Mouse (Mus musculus) cerebellum, postnatal 4 days (tissue): ENCODE results near the gene Mreg.

Experiments
- DNase-seq, 2 experiments: peaks; one replicate each; pipeline ENCODE4 v3.0.0; 2022; ENCODE audit warnings: low spot score in 2 of 2, mixed read lengths in 1 of 2

Gene Mreg

DNA sequence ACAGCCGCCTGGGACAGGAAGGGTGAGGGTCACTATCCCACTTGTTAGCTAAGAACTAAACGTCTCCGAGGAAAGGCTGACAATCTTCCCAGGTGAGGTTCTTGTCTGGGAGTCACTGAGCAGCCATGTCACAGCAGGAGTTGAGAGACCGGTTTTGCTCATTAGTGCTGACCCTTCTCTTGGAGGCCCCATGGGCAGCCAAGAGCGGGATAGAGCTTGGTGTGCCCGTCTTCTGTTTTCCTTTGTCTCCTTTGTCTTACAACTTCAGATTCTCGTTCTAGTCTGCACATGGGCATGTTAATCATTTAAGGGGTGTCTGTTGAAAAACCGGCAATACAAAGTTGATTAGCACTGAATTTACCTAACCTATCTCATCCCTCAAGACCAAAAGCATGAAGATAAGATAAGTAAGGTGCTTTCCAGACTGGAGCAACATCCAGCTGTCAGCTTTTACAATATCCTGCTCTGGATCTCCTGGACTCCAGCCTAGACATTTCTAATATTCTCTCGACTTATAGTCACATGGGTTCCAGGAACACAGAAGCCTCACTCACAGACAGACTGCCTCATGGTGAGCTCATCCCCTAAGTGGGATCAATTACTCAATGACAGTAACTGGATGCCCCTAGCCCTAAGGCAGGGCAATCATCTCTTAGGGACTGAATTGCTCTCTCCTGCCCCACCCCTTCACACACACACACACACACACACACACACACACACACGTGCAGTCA lies 15.3 kb downstream of the Mreg start:
- no peak for DNase-seq

DNA sequence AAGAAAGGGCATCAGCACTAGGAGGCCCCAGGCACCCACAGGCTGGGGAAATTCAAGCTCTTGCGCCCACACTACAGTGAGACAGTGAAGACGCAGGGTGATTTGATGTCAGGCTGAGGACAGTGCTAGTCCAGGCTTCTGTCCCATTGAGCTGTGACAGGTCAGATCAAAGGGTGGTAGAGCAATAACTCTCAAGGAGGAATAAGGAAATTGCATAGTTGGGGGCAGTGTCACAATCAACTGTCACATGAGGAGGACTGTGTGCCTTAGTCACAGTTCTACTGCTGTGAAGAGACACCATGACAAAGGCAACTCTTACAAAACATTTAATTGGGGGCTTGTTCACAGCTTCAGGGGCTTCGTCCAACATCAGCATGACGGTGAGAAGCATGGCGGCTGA lies 16.0 kb downstream of the Mreg start:
- DNase-seq, result no peak

DNA sequence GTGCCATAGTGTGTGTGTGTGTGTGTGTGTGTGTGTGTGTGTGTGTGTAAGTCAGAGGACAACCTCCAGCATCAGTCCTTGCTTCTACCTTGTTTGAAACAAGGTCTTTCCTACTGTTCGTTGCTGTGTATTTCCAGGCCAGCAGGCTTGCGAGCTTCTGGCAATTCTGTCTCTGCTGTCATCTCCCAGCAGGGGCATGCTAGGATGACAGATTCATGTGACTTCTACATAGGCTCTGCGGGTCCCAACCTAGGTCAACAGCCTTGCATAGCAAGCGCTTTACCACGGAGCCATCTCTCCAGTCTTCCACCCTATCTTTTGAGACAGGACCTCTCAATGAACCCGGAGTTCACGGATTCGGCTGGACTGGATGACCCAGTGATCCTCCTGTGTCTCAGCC lies 20.7 kb downstream of the Mreg start:
- no peak for DNase-seq

DNA sequence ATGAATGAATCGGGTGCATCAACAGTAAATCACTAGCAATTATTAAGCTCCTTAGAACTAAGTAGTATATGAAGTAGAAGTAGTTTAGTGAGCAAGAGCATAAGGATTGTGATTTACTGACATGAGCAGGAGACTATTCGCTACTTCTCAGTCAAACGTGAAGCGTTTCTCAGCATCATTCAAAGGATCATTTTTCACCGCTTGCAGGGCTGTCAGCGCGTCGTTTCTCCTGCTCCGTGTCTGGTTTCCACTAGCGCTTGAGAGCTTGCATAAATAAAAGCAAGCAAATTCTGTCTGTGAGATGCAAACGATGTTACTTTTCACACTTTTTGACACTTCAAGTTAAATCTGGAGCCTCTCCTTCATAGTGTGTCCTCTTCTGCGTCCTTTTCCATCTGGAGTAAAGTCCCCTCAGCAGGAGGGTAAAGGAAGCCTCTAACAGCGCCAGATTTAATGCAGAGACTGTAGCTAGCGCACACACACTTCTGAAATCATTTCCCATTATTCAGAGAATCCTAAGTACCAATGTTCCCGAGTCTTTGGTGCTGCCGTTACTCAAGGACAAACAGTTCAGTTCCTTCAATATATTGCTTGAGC lies 23.9 kb downstream of the Mreg start:
- no peak for DNase-seq

DNA sequence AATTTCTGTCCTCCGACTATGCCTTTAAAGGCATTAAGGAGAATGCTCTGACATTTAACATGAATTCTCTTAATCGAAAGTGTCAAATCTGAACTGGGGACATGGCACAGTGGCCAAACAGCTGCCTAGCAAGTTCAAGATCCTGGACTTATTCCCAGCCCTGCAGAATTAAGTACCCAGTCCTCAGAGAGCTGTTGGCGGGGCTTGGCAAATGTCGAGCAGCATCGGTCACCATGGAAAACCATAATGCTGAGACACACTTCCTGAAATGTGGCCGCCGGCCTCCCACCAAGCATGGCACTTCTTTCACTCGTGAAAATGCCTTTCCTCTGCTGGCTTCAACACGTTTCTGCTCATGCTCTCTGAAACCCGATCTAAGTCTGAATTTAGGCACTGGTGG lies 24.6 kb downstream of the Mreg start:
- peak in 1 of 2 experiments; percentile 32 for DNase-seq

DNA sequence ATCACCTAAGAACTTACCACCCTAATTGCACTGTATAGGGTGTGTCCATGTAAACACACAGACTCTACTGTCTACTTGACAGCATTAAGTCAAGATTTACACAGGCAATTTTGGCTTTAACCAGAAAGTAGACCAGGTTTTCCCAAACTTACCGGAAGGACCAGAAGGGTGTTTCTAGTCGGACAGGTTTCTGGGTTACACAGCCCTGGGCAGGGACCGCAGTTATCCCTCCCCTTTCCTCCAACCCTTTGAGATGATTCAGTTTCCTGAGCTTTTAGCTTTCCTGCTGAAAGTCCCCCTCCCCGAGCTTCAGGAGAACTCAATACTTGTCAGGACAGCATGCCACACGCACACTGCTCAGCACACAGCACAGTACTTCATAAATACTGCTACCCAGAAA lies 26.0 kb downstream of the Mreg start:
- DNase-seq, result no peak

DNA sequence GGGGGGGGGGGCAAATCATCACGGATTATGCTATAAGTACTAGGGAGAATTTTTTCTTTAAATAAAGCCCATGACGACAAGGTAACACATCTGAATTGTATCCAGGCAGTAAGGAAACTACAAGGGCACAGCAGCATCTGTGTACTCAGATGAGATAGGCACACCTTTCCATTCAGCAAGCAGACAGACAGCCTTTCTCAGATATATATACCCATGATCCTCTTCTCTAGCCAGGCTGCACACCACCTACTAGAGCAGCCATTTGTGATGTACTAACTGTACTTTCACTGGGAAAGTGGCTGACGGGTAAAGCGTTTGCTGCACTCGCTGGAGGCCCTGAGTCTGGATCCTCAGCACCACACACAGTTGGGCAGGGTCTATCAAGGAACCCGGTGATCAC lies 28.6 kb downstream of the Mreg start:
- no peak for DNase-seq

DNA sequence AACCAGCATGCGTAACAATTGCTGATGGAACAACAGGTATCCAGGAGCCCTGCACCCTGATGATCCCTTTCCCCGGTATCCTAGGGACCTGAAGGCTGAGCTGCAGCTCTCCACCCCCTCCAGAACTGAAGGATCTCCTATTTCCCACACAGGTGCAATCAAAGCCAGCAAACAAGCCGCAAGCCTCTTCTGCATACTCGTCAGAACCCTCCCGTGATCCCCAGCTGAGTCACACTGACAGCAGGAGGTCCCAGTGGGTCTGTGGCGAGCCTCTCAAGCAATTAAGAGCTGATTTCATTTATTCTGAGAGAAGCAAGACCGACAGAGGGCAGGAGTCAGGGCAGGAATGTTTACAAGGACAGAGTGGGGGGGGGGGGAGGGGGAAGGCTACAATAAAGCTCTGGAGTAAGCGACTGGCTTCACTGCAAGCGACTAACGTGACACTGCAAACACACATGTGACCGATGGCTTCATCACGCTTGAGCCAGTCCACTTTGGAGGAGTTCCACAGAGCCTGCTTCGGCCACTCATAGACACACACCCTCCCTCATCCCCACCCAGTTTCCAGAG lies 29.1 kb downstream of the Mreg start:
- no peak for DNase-seq

DNA sequence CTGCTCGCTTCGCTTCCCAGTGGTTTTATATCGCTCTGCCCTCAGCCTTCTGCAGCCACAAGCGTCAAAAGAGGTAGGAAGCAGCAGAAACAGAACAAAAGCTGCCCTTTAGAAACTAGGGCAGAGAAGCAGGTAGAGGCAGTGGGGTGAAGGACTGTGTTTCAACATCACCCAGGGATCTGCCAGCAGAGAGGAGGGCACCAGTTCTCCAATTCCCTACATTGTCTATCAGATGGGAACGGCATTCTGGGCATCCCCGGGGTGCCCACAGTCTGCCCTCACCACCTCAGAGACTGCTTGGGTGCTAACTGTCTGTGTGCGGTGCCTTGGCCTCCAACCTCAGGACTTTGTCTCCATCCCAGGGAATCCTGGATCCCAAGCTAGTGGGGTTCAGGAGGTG lies 32.2 kb downstream of the Mreg start:
- no peak for DNase-seq

DNA sequence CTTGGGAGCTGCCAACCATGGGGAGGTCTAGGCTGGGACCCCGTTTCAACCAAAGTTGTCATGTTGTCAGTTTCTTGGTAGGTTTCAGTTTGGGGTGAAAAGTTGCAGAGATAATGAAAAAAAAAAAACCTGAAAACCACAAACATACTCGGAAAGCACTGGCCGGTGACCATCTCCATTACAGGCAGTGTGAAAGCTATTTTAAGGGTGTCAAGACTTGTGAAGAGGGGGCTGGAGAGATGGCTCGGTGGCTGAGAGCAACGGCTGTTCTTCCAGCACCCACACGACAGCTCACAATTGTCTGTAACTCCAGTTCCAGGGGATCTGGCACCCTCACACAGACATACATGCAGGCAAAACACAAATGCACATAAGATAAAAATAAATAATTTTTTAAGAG lies 35.9 kb downstream of the Mreg start:
- no peak for DNase-seq

DNA sequence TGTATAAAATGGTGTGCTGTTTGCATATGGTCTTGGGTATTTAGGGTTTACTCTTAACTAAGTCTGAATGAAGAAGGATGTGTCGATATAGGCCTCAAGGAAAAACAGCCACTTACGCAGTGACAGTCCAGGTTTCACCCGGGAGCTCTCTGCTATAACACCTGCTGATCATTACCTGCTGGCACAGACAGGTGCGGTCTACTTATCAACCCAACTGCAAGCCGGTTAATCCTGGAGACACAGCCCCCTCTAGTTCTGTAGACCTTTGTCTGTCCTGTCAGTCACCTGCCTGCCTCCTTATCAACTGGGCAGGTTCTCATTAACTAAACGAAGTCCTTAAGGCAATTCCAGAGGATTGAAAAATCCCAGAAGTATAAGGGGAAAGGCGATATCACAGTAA lies 37.9 kb downstream of the Mreg start:
- DNase-seq, result no peak

DNA sequence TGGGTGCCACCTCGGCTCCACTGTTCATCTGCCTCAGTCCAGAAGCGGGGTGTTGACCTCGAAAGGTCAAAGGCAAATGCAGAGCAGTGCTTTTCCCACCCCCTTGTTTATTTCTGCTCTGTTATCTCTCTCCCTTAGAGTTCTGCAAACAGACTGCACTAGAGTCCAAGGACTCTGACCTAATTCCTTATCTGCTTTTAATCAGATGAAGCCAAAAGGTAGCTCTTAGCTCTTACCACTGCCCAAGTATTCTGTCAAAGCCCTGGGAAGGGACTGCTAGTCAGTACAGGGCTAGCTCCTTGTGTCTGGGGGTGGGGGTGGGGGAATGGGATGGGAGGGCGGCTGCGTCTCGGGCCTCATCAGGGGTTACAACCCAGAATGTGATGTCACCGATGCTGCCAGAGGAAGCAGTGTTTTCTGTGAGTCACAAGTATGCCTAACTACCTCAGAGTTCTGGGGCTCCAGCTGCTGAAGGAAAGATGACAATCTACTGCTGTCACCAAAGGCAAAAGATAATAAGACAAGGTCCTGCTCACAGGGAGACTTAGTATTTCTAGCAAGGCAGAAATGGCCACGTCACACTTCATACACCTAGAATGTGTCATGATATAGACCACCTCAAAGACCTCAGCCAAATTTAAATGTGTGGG lies 38.6 kb downstream of the Mreg start:
- no peak for DNase-seq

DNA sequence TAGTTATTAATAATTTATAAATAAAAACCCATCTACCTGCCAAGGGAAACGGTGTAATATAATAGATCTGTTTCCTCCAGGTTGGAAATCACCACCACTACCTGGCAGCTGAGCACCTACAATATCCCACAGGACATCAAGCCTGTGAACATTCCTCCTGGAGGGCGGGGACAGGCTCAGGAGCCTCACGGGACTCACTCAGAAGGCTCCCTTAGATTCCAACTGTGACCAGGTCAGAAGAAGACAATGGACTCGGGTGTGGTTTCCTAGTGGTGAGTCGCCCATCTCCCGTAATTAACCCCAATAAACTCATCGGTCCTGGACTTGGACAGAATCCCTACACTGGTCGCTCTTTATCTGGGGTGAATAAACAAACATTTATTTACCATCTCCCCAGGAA lies 39.3 kb downstream of the Mreg start:
- no peak for DNase-seq

DNA sequence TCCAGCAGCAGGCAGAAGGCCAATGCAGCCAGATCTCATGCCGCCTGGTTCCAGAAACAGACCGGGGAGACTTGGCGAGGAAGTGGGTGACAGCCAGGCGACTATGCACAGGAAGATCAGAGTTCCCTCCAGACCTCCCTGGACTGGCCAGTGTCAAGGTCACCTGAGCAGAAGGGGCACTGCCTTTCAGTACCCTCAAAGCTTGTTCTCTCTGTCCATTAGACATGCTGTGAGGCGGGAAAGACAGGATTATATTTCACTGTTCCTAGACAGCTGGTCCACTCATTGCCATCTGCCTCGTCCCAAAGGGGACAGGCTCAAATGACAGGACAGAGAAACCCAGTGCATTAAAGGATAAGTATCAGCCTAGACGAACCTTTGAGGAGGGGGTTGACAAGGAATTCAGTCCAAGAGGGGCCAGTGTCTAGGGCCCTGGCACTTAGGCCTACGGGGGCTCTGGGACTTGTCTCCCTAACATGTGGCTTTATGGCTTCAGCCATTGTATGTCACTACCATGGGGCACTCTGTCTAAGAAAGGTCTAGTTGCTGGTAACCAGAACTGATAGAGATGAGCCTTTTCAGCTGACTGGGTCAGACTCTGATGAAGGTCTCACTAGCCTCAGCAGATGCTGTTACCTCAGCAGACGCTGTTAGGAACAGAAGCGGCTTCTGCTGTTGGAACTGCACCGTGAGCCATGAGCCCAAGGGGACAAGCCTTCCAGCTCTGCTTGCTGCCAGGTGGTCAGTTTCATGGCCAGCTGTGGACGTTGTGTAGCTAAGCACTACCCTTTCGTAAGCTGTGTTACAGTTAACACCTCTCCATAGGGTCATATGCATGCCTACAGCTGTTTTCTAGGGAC lies 40.9 kb downstream of the Mreg start:
- peak in 1 of 2 experiments; percentile 27 for DNase-seq

DNA sequence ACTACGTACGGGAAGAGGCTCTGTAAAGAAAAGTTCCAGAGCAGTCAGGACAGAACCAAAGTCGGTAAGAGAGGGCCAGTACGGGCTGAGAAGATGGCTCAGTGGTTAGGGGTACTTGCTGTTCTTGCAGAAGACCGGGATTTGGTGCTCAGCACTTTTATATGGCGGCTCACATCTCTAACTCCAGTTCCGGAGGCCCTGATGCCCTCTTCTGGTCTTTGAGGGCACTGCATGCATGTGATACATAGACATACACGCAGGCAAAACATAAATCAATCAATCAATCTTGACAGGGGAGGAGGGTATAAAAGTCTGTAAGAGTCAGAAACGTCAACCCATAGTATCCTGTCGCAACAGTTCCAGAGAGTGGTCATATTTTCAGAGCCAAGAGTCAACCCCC lies 45.1 kb downstream of the Mreg start:
- DNase-seq, result no peak

DNA sequence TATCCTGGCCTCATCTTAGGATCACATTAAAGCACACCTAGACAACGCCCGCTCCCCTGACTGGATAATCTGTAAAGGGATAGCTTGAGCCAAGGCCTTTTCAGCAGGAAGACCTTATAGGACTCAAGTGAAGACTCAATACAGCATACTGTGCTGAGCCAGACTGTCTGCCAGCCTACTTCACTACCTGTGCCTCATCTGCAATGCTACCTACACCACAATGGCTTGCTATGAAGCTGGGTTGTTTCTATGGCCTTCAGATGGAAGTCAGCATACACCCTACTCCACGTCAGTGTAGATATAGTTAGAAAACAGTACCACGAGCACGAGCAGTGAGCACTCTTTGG lies 45.7 kb downstream of the Mreg start:
- no peak for DNase-seq

DNA sequence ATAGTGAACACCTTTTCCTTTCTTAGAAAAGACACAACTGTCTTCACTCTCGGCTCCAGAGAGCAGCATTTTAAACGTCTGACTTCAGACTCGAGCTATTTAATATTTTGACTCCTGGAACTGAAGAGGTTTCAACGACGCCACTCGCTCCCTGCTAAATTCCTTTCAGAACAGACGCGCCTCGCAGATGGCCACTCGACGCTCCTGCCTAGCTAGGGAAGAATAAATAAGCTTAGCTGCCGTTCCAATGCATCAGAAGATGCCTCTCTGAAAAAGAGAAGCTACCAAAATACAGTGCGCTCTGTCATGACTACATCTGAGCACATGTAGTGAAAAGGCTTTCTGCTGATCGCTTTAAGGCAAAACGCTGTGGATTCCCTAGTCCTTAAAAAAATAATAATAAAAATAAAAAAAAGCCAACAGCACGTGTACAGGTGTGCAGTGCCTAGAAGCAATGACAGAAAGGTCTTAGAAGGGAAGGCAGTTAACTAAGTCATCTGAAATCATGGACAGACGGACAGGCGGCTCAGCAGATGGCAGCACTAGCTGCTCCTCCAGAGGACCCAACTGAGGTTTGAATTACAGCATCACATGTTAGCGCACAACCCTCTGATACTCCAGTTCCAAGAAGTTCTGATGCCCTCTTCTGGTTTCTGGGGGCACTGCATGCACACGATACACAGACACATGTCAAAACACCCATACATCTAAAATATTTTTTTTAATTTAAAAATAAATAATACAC lies 46.2 kb downstream of the Mreg start:
- DNase-seq, result peak in 1 of 2 experiments; percentile 23

DNA sequence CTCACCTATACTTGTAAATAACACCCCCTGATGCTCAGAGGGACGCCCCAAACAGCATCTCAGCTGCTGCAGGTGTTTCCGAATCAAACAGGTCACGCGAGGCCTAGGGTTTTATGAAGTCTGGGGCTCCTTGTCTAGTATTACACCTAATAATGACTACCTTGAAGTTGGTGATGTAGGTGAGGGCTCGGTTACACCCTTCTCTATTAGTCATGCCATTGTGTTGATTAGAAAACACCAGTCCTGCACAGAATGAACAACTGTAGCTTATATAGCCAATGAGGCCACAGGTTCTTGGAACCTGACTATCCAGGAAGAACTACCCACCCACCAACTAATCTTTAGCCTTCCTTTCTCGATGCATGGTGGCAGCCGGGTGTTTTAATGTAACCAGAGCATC lies 51.8 kb downstream of the Mreg start:
- DNase-seq, result no peak

DNA sequence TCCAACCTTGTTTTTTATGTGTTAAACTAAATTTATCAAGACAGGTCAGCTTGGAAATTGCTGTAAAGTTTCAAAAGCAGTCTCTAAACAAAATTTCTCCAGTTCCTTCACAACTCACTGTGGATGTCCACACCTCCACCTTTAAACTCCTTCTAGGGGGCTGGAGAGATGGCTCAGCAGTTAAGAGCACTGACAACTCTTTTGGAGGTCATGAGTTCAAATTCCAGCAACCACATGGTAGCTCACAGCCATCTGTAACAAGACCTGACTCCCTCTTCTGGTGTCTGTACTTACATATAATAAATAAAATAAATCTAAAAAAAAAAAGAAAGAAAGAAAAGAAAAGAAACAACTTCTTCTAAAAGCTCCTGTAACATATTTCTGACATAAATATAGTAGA lies 67.1 kb downstream of the Mreg start:
- DNase-seq, result no peak

DNA sequence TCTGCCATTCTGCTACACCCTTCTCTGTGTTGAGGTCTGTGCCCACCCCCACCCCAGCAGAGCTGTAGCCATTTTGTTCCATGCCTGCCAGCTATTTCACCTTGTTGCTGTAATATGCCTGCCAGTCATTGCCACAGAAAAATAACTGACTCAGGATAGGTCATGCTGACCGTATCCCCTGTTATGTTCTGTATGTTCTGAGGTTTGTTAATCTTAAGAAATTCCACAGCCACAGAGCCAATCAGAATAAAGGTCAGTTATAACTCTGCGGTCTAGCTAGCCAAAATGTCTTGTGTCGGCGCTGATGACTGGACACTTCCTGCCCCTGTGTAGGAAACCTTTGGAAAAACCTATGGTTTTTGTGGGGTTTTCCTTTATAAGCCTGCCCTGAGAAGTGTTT lies 67.7 kb downstream of the Mreg start:
- no peak for DNase-seq

DNA sequence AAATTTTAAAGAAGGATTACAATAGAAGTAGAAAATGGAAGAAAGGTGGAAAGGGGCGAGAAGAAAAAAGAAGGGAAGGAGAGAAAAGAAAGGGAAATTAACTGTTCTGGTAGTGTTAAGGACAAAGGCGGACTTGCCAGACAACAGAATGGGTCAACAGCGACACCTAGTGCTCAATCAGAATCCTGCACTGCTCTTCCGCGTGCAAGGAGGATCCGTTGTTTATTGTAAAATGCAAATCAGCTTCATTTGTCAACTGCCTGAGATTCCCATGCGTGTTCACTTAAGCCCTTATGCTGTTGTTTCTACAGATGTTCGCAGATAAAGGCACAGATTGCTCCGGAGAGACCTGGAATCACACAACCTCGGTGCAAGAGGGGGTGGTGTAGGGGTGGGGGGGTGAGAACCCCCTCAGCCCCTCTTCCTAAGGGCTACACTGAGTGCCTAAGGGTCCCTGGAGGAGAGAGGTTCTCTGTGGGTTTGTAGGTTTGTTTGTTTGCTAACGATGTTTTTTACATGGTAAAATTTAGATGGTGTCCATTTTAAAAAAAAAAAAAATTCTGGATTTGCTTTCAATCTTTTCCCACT lies 70.1 kb downstream of the Mreg start:
- peak; percentile 36 to 60 for DNase-seq
